Mouse (Mus musculus): ENCODE results near the gene Olfr1120. TPM values are rescaled to one million over a fixed set of nuclear protein-coding genes. Genes with fewer than 3 reads are reported as not detected.
"Not testable (repeated sequence)": the region's sequence is repeated elsewhere in the genome, so short reads cannot be mapped to it uniquely, and the experiment has no call there.

Gene Olfr1120
- polyA plus RNA-seq (2015; fragmentation: Nextera tagmentation; extraction: Ambion mirVana), result not detected in 2 replicates

GRCm38 (mm10) chr2:87354515-87354914 is at the start of gene Olfr1120:
Gene Olfr1120 (plus strand): TSS chr2:87354815.
- no peaks in the 10 kb centered on the region for H3K4me1 ChIP-seq
- H3K4me3 ChIP-seq (replicated peaks), result no peak within 1 kb of the TSS
- H3K36me3 ChIP-seq, result no peaks in the 10 kb centered on the region
- H3K9me3 ChIP-seq (replicated peaks), result no peaks in the 10 kb centered on the region
- H3K9ac ChIP-seq (replicated peaks), result no peak within 1 kb of the TSS
- 54% methylated on average over 2 of the region's 2 CpGs for WGBS
- H3K4me2 ChIP-seq, result no peak within 1 kb of the TSS
- no peak within 1 kb of the TSS for H3K27ac ChIP-seq (replicated peaks)
- H3K27me3 ChIP-seq (replicated peaks), result no peaks in the 10 kb centered on the region
- no peak for ATAC-seq (ENCODE audit: low FRiP score)

DNA sequence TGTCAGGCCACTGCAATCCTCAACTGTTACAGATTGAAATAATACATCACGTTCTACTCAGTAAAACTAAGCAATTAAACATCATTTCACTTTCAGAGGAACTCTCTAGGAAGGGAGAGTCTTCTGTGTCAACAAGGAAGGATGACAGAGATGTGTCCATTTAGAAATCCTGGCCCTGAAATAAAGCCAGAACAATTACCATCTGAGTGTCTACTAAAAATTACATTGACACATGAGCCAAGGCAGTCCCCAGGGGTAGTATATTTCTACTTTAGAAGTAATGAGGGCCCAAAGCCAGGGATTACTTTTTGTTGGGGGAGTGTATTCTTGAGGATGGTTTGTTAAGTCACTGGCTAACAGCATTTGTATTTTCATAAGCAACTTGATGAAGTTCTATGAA is 47.3 kb upstream of the Olfr1120 start, which contains the start of gene Olfr1118:
Gene Olfr1118, plus strand, starts transcription at position 301 of the 400 bp plus-strand sequence.
- 82% methylated on average over 1 of the region's 1 CpGs for WGBS

DNA sequence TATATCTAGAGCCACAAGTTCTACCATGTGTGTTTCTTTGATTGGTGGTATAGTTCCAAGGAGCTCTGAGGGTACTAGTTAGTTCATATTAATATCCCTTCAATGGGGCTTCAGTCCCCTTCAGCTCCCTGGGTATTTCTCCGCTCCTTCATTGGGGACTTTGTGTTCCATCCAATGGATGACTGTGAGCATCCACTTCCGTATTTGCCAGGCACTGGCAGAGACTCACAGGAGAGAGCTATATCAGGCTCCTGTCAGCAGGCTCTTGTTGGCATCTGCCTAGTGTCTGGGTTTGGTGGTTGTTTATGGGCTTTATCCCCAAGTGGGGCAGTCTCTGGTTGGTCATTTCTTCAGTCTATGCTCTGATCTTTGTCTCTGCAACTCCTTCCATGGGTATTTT is 5.5 kb downstream of the Olfr1120 start:
- H3K4me1 ChIP-seq; H3K9me3 ChIP-seq (replicated peaks); H3K4me3 ChIP-seq (replicated peaks); H3K4me2 ChIP-seq; ATAC-seq (ENCODE audit: low FRiP score); H3K27me3 ChIP-seq (replicated peaks); H3K9ac ChIP-seq (replicated peaks); H3K36me3 ChIP-seq; H3K27ac ChIP-seq (replicated peaks): not testable (repeated sequence)
- WGBS, result 96% methylated on average over 2 of the region's 2 CpGs

More for the DNA sequence above, 47.3 kb upstream of the Olfr1120 start, which contains the start of gene Olfr1118:
- Histone ChIP-seq H3K27me3 (replicated peaks) (no peaks in the 10 kb centered on the region), H3K4me3 (replicated peaks) (no peak within 1 kb of the TSS), H3K27ac (replicated peaks) (no peak within 1 kb of the TSS), H3K4me2 (no peak within 1 kb of the TSS), H3K9me3 (replicated peaks) (no peaks in the 10 kb centered on the region), H3K4me1 (no peaks in the 10 kb centered on the region), H3K9ac (replicated peaks) (no peak within 1 kb of the TSS), H3K36me3 (no peaks in the 10 kb centered on the region)
- ATAC-seq (ENCODE audit: low FRiP score), result no peak

DNA sequence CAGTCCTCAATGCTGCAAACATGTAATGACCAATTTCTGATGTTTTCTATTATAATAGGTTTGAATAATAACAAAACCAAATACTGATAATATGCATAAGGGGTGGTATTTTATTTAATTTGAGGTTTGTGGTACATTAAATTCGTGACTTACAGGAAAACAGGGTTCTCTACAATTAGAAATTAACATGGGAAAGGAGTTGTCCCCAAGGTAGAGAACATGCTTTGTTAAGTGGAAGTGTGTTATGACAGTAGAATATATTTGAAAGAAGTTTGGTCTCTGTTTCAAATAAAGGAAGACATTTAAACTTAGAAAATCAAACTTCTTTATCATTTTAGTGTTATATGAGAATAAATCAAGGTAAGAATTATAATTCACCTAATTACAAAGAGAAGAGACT is 15.0 kb downstream of the Olfr1120 start, which contains the start of gene Olfr1121:
Gene Olfr1121, plus strand, starts transcription at position 301 of the 400 bp plus-strand sequence.
- Histone ChIP-seq H3K9ac (replicated peaks) (no peak within 1 kb of the TSS), H3K27me3 (replicated peaks) (no peaks in the 10 kb centered on the region), H3K4me2 (no peak within 1 kb of the TSS), H3K27ac (replicated peaks) (no peak within 1 kb of the TSS), H3K9me3 (replicated peaks) (no peaks in the 10 kb centered on the region), H3K4me3 (replicated peaks) (no peak within 1 kb of the TSS), H3K36me3 (no peaks in the 10 kb centered on the region), H3K4me1 (no peaks in the 10 kb centered on the region)
- 38% methylated on average over 1 of the region's 1 CpGs for WGBS
- no peak for ATAC-seq (ENCODE audit: low FRiP score)

- Histone ChIP-seq H3K27ac (replicated peaks) (no peak overlapping the region), H3K4me2 (no peak overlapping the region), H3K9ac (replicated peaks) (no peak overlapping the region), H3K9me3 (replicated peaks) (no peaks in the 10 kb centered on the region), H3K36me3 (no peaks in the 10 kb centered on the region), H3K27me3 (replicated peaks) (no peaks in the 10 kb centered on the region), H3K4me1 (no peaks in the 10 kb centered on the region), H3K4me3 (replicated peaks) (no peak overlapping the region)
- no peak for ATAC-seq (ENCODE audit: low FRiP score)
- WGBS, result 91% methylated on average over 4 of the region's 4 CpGs
Measured at GRCm38 (mm10) chr2:87371726-87372125, 17.1 kb downstream of the Olfr1120 start.

DNA sequence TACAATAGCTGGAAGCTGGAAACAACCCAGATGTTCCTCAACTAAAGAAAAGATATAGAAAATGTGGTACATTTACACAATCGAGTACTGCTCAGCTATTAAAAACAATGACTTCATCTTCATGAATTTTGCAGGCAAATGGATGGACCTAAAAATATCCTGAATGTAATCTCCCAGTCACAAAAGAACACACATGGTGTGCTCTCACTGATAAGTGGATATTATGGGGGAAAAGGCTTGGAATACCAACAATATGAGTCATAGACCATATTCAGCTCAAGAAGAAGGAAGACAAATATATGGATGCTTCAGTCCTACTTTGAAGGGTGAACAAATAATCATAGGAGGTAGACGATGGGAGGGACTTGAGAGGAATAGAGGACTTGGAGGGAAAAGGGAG is 29.3 kb downstream of the Olfr1120 start:
- no peak overlapping the region for H3K27ac ChIP-seq (replicated peaks)
- no peak overlapping the region for H3K4me3 ChIP-seq (replicated peaks)
- H3K4me2 ChIP-seq, result no peak overlapping the region
- H3K9me3 ChIP-seq (replicated peaks), result no peaks in the 10 kb centered on the region
- H3K36me3 ChIP-seq, result no peaks in the 10 kb centered on the region
- 84% methylated on average over 2 of the region's 2 CpGs for WGBS
- no peaks in the 10 kb centered on the region for H3K27me3 ChIP-seq (replicated peaks)
- no peak for ATAC-seq (ENCODE audit: low FRiP score)
- H3K4me1 ChIP-seq, result no peaks in the 10 kb centered on the region
- no peak overlapping the region for H3K9ac ChIP-seq (replicated peaks)

DNA sequence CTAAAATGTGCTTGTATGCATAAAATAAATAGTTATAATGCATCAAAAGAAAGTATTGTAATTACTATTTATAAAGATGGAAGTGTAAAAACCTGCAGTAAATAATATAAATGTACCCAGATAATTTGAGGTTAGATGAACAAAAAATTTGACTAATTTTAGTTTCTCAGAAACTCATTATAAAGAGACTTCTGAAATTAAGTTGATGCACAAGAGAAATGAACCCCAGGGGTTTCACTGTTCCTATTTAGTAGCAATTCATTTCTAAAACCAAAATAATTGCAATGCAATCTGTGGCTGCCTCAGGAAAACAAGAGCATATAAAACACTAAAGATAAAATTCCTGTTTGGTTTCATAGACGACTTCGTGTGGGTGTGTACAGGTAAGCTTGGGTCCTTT is 30.9 kb downstream of the Olfr1120 start, which contains the start of gene Olfr1122:
Gene Olfr1122, plus strand, starts transcription at position 301 of the 400 bp plus-strand sequence.
- Histone ChIP-seq H3K4me3 (replicated peaks) (no peak within 1 kb of the TSS), H3K36me3 (no peaks in the 10 kb centered on the region), H3K9me3 (replicated peaks) (no peaks in the 10 kb centered on the region), H3K27me3 (replicated peaks) (no peaks in the 10 kb centered on the region), H3K4me1 (no peaks in the 10 kb centered on the region), H3K4me2 (no peak within 1 kb of the TSS), H3K27ac (replicated peaks) (no peak within 1 kb of the TSS), H3K9ac (replicated peaks) (no peak within 1 kb of the TSS)
- ATAC-seq (ENCODE audit: low FRiP score), result no peak
- 81% methylated on average over 2 of the region's 2 CpGs for WGBS

DNA sequence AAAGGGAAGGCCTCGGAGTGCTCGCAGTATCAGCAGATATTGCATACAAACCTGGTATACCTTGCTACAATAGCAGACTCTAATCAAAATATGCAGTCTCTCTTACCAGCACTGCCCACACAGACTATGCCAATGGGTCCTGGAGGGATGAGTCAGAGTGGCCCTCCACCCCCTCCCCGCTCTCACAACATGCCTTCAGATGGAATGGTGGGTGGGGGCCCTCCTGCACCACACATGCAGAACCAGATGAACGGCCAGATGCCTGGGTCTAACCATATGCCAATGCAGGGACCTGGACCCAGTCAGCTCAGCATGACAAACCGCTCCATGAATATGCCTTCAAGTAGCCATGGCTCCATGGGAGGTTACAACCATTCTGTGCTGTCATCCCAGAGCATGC is 39.0 kb downstream of the Olfr1120 start:
- H3K4me1 ChIP-seq; ATAC-seq (ENCODE audit: low FRiP score): not testable (repeated sequence)
- WGBS, result 97% methylated on average over 5 of the region's 5 CpGs

GRCm38 (mm10) chr2:87394686-87395085 is 40.1 kb downstream of the Olfr1120 start:
- ATAC-seq (ENCODE audit: low FRiP score); H3K4me2 ChIP-seq; H3K4me1 ChIP-seq; H3K9me3 ChIP-seq (replicated peaks); H3K36me3 ChIP-seq; H3K4me3 ChIP-seq (replicated peaks); H3K27ac ChIP-seq (replicated peaks); H3K27me3 ChIP-seq (replicated peaks); H3K9ac ChIP-seq (replicated peaks): not testable (repeated sequence)
- WGBS, result 86% methylated on average over 7 of the region's 7 CpGs

More for the DNA sequence above, 39.0 kb downstream of the Olfr1120 start:
- H3K9me3 ChIP-seq (replicated peaks); H3K36me3 ChIP-seq; H3K27me3 ChIP-seq (replicated peaks); H3K9ac ChIP-seq (replicated peaks); H3K4me3 ChIP-seq (replicated peaks); H3K27ac ChIP-seq (replicated peaks); H3K4me2 ChIP-seq: not testable (repeated sequence)

Other genes starting within 250 kb of the Olfr1120 start
- not detected in 2 replicates for gene Olfr259, start 240.2 kb upstream of the Olfr1120 start, polyA plus RNA-seq (2015; fragmentation: Nextera tagmentation; extraction: Ambion mirVana)
- gene Olfr1110, start 214.5 kb upstream of the Olfr1120 start, polyA plus RNA-seq (2015; fragmentation: Nextera tagmentation; extraction: Ambion mirVana), result not detected in 2 replicates
- gene Olfr1111, start 202.2 kb upstream of the Olfr1120 start, polyA plus RNA-seq (2015; fragmentation: Nextera tagmentation; extraction: Ambion mirVana), result not detected in 2 replicates
- gene Olfr1112, start 167.0 kb upstream of the Olfr1120 start, polyA plus RNA-seq (2015; fragmentation: Nextera tagmentation; extraction: Ambion mirVana), result not detected in 2 replicates
- gene Olfr1113, start 145.8 kb upstream of the Olfr1120 start, polyA plus RNA-seq (2015; fragmentation: Nextera tagmentation; extraction: Ambion mirVana), result not detected in 2 replicates
- gene Olfr1115, start 106.8 kb upstream of the Olfr1120 start, polyA plus RNA-seq (2015; fragmentation: Nextera tagmentation; extraction: Ambion mirVana), result not detected in 2 replicates
- gene Olfr1116, start 87.3 kb upstream of the Olfr1120 start, polyA plus RNA-seq (2015; fragmentation: Nextera tagmentation; extraction: Ambion mirVana), result not detected in 2 replicates
- not detected in 2 replicates for gene Olfr1118, start 47.2 kb upstream of the Olfr1120 start, polyA plus RNA-seq (2015; fragmentation: Nextera tagmentation; extraction: Ambion mirVana)
- not detected in 2 replicates for gene Olfr1121, start 15.1 kb downstream of the Olfr1120 start, polyA plus RNA-seq (2015; fragmentation: Nextera tagmentation; extraction: Ambion mirVana)
- not detected in 2 replicates for gene Olfr1122, start 31.0 kb downstream of the Olfr1120 start, polyA plus RNA-seq (2015; fragmentation: Nextera tagmentation; extraction: Ambion mirVana)
- gene Olfr1123, start 61.8 kb downstream of the Olfr1120 start, polyA plus RNA-seq (2015; fragmentation: Nextera tagmentation; extraction: Ambion mirVana), result not detected in 2 replicates
- 0.10 TPM in 1 of 2 replicates, not detected in the other for gene Olfr1124, start 75.5 kb downstream of the Olfr1120 start, polyA plus RNA-seq (2015; fragmentation: Nextera tagmentation; extraction: Ambion mirVana)
- gene Olfr1126, start 99.1 kb downstream of the Olfr1120 start, polyA plus RNA-seq (2015; fragmentation: Nextera tagmentation; extraction: Ambion mirVana), result not detected in 2 replicates
- not detected in 2 replicates for gene Pramel7, start 142.3 kb downstream of the Olfr1120 start, polyA plus RNA-seq (2015; fragmentation: Nextera tagmentation; extraction: Ambion mirVana)
- gene Pramel6, start 151.8 kb downstream of the Olfr1120 start, polyA plus RNA-seq (2015; fragmentation: Nextera tagmentation; extraction: Ambion mirVana), result not detected in 2 replicates
- not detected in 2 replicates for gene Olfr153, start 177.0 kb downstream of the Olfr1120 start, polyA plus RNA-seq (2015; fragmentation: Nextera tagmentation; extraction: Ambion mirVana)
- gene Olfr1128, start 190.7 kb downstream of the Olfr1120 start, polyA plus RNA-seq (2015; fragmentation: Nextera tagmentation; extraction: Ambion mirVana), result not detected in 2 replicates
- not detected in 2 replicates for gene Olfr1129, start 219.1 kb downstream of the Olfr1120 start, polyA plus RNA-seq (2015; fragmentation: Nextera tagmentation; extraction: Ambion mirVana)